Mouse (Mus musculus) retina, postnatal 1 day (tissue): ENCODE results near the gene Hsd3b5.
"Not testable (repeated sequence)": the region's sequence is repeated elsewhere in the genome, so short reads cannot be mapped to it uniquely, and the experiment has no call there.

Experiments
- DNase-seq: peaks from one replicate; pipeline ENCODE4 v3.0.0-alpha.2; 2012

Gene Hsd3b5

GRCm38 (mm10) chr3:98630152-98630551 lies at the start of gene Hsd3b5:
Hsd3b5 (minus strand) TSS chr3:98630252.
- no peak for DNase-seq

- DNase-seq, result no peak
These were observed 5.1 kb upstream of the Hsd3b5 start for GRCm38 (mm10) chr3:98635145-98635544.

- no peak for DNase-seq
These were observed 419 bp downstream of the Hsd3b5 start for GRCm38 (mm10) chr3:98629633-98630032.

GRCm38 (mm10) chr3:98616786-98617185 lies 13.3 kb downstream of the Hsd3b5 start:
- not testable (repeated sequence) for DNase-seq

GRCm38 (mm10) chr3:98616244-98616643 lies 13.8 kb downstream of the Hsd3b5 start:
- not testable (repeated sequence) for DNase-seq

- DNase-seq, result not testable (repeated sequence)
These were observed 15.6 kb downstream of the Hsd3b5 start for GRCm38 (mm10) chr3:98614406-98614927.

- no peak for DNase-seq
These were observed 16.1 kb downstream of the Hsd3b5 start for GRCm38 (mm10) chr3:98613963-98614362.

GRCm38 (mm10) chr3:98613540-98613939 lies 16.5 kb downstream of the Hsd3b5 start:
- peak; percentile 6 for DNase-seq

GRCm38 (mm10) chr3:98588707-98589106 lies 41.3 kb downstream of the Hsd3b5 start, which contains the start of gene Gm10681:
Gm10681 (minus strand) TSS chr3:98588807.
- DNase-seq, result no peak

- DNase-seq, result no peak
These were observed 42.3 kb downstream of the Hsd3b5 start for GRCm38 (mm10) chr3:98587721-98588120.

- DNase-seq, result not testable (repeated sequence)
These were observed 47.4 kb downstream of the Hsd3b5 start for GRCm38 (mm10) chr3:98582622-98583021.

- DNase-seq, result not testable (repeated sequence)
These were observed 47.9 kb downstream of the Hsd3b5 start for GRCm38 (mm10) chr3:98582202-98582601.

GRCm38 (mm10) chr3:98581024-98581423 lies 49.0 kb downstream of the Hsd3b5 start:
- peak; percentile 2 for DNase-seq
